Mouse (Mus musculus) liver, embryonic 16.5 days (tissue): ENCODE results near the gene Acad10. TPM values are rescaled to one million over a fixed set of nuclear protein-coding genes. Genes with fewer than 3 reads are reported as not detected.
A peak's percentile ranks its signal among the peaks of the same experiment; 100 is the strongest.
"Not testable (repeated sequence)": the region's sequence is repeated elsewhere in the genome, so short reads cannot be mapped to it uniquely, and the experiment has no call there.

Experiments
- ATAC-seq: fragments of 200-750 bp; cut with Nextera tagmentation; 2 replicates; pipeline ENCODE4 v1.8.0; 2017; ENCODE audit warnings: low read depth, mild to moderate bottlenecking, moderate number of reproducible peaks, moderate library complexity
- H3K27ac ChIP-seq: fragments of 300-500 bp; sonication (generic); 2 replicates; pipeline ENCODE4 v1.5.1; 2014; ENCODE audit warnings: mild to moderate bottlenecking, low read length
- H3K27me3 ChIP-seq: fragments of 300-500 bp; sonication (generic); 2 replicates; pipeline ENCODE4 v1.6.1; 2014; ENCODE audit warnings: low read depth, low read length, mixed read lengths; ENCODE audit not compliant: control insufficient read depth, insufficient read depth
- H3K36me3 ChIP-seq: fragments of 300-500 bp; sonication (generic); 2 replicates; pipeline ENCODE4 v1.6.1; 2014; ENCODE audit warnings: mild to moderate bottlenecking; ENCODE audit not compliant: control insufficient read depth, insufficient read depth
- H3K4me1 ChIP-seq: fragments of 300-500 bp; sonication (generic); 2 replicates; pipeline ENCODE4 v1.6.1; 2014; ENCODE audit warnings: low read depth, low read length, mixed read lengths; ENCODE audit not compliant: control insufficient read depth
- H3K4me2 ChIP-seq: fragments of 300-500 bp; sonication (generic); 2 replicates; pipeline ENCODE4 v1.6.1; 2014; ENCODE audit warnings: low read depth, low read length, mixed read lengths
- H3K4me3 ChIP-seq: fragments of 300-500 bp; sonication (generic); 2 replicates; pipeline ENCODE4 v1.5.1; 2014; ENCODE audit warnings: low read depth, mild to moderate bottlenecking, low read length
- H3K9ac ChIP-seq: fragments of 300-500 bp; sonication (generic); 2 replicates; pipeline ENCODE4 v1.6.1; 2014; ENCODE audit warnings: low read depth, low read length
- H3K9me3 ChIP-seq: fragments of 300-500 bp; sonication (generic); replicated peaks from 2 replicates; pipeline ENCODE4 v1.6.1; 2016; ENCODE audit warnings: low read length; ENCODE audit not compliant: control insufficient read depth
- WGBS: fragments of 180-500 bp; shearing (Covaris S2); extraction: QIAGEN DNeasy Blood & Tissue Kit; methylation state at CpG from one replicate; pipeline ENCODE4 v1.1.7; 2014; ENCODE audit not compliant: insufficient replicate concordance; 5-methylcytosine and 5-hydroxymethylcytosine counted together
- polyA plus RNA-seq: library from polyadenylated mRNA; unstranded; fragments of >200 nt; fragmentation: Nextera tagmentation; extraction: Ambion mirVana; gene quantifications from 2 replicates; pipeline ENCODE4 v1.2.1, GENCODE M21; 2015

Gene Acad10
- polyA plus RNA-seq, 1 experiment from 2014 or later: 5.5 TPM

- WGBS: 54% methylated on average over 7 of the region's 8 CpGs
- not testable (repeated sequence) for H3K27me3 ChIP-seq, ATAC-seq
Observed at GRCm38 (mm10) chr5:121609556-121610135, 50.7 kb downstream of the Acad10 start.

GRCm38 (mm10) chr5:121606151-121606550 lies 54.2 kb downstream of the Acad10 start:
- Histone ChIP-seq H3K9me3 (no peaks in the 10 kb centered on the region), H3K27me3 (no peaks in the 10 kb centered on the region), H3K36me3 (no peaks in the 10 kb centered on the region), H3K4me2 (no peak overlapping the region), H3K4me1 (peaks cover 2% of the 10 kb centered on the region; the same call in 1 of the 2 replicates), H3K4me3 (no peak overlapping the region), H3K27ac (no peak overlapping the region), H3K9ac (no peak overlapping the region)
- no peak for ATAC-seq
- whole genome bisulfite sequencing: 0% methylated on average over 2 of the region's 2 CpGs

More at GRCm38 (mm10) chr5:121609556-121610135, 50.7 kb downstream of the Acad10 start:
- not testable (repeated sequence) for H3K4me1 ChIP-seq, H3K4me3 ChIP-seq, H3K27ac ChIP-seq, H3K9me3 ChIP-seq, H3K9ac ChIP-seq, H3K4me2 ChIP-seq, H3K36me3 ChIP-seq

GRCm38 (mm10) chr5:121603815-121604214 lies 56.5 kb downstream of the Acad10 start:
- H3K4me2 ChIP-seq, H3K27ac ChIP-seq, H3K9me3 ChIP-seq, H3K27me3 ChIP-seq, H3K36me3 ChIP-seq, H3K4me1 ChIP-seq, H3K9ac ChIP-seq, H3K4me3 ChIP-seq, ATAC-seq: not testable (repeated sequence)
- 80% methylated on average over 1 of the region's 1 CpGs for WGBS

GRCm38 (mm10) chr5:121601547-121602299 lies 58.6 kb downstream of the Acad10 start:
- Histone ChIP-seq H3K36me3 (no peaks in the 10 kb centered on the region), H3K27me3 (no peaks in the 10 kb centered on the region), H3K4me1 (peaks cover 2% of the 10 kb centered on the region; the same call in 1 of the 2 replicates), H3K4me2 (no peak overlapping the region), H3K27ac (no peak overlapping the region), H3K9me3 (no peaks in the 10 kb centered on the region), H3K4me3 (no peak overlapping the region), H3K9ac (no peak overlapping the region)
- peak; percentile 57; the same call in 1 of the 2 replicates for ATAC-seq
- WGBS: 33% methylated on average over 9 of the region's 9 CpGs

- Histone ChIP-seq H3K4me1 (peaks cover 19% of the 10 kb centered on the region), H3K27me3 (no peaks in the 10 kb centered on the region), H3K27ac (no peak overlapping the region), H3K4me3 (no peak overlapping the region), H3K9ac (no peak overlapping the region), H3K4me2 (no peak overlapping the region), H3K36me3 (no peaks in the 10 kb centered on the region), H3K9me3 (no peaks in the 10 kb centered on the region)
- WGBS: 72% methylated on average over 13 of the region's 13 CpGs
- ATAC-seq: no peak
Observed at GRCm38 (mm10) chr5:121598871-121599610, 61.3 kb downstream of the Acad10 start.

- Histone ChIP-seq H3K4me3 (no peak overlapping the region), H3K4me1 (peaks cover 26% of the 10 kb centered on the region), H3K9ac (no peak overlapping the region), H3K4me2 (no peak overlapping the region), H3K27ac (no peak overlapping the region), H3K9me3 (no peaks in the 10 kb centered on the region), H3K27me3 (no peaks in the 10 kb centered on the region), H3K36me3 (no peaks in the 10 kb centered on the region)
- WGBS: 51% methylated on average over 7 of the region's 7 CpGs
- no peak for ATAC-seq
Observed at GRCm38 (mm10) chr5:121597991-121598537, 62.2 kb downstream of the Acad10 start.

GRCm38 (mm10) chr5:121597332-121597731 lies 63.0 kb downstream of the Acad10 start:
- WGBS: 33% methylated on average over 4 of the region's 4 CpGs
- H3K4me3 ChIP-seq: no peak overlapping the region
- H3K27me3 ChIP-seq: no peaks in the 10 kb centered on the region
- peaks cover 33% of the 10 kb centered on the region for H3K4me1 ChIP-seq
- ATAC-seq: no peak
- H3K9me3 ChIP-seq: no peaks in the 10 kb centered on the region
- no peak overlapping the region for H3K4me2 ChIP-seq
- H3K36me3 ChIP-seq: no peaks in the 10 kb centered on the region
- no peak overlapping the region for H3K27ac ChIP-seq
- H3K9ac ChIP-seq: no peak overlapping the region

GRCm38 (mm10) chr5:121596226-121596625 lies 64.1 kb downstream of the Acad10 start:
- peaks cover 37% of the 10 kb centered on the region for H3K4me1 ChIP-seq
- no peaks in the 10 kb centered on the region for H3K27me3 ChIP-seq
- H3K4me2 ChIP-seq: no peak overlapping the region
- no peak overlapping the region for H3K4me3 ChIP-seq
- 30% methylated on average over 6 of the region's 6 CpGs for WGBS
- no peak overlapping the region for H3K27ac ChIP-seq
- H3K9ac ChIP-seq: no peak overlapping the region
- no peaks in the 10 kb centered on the region for H3K36me3 ChIP-seq
- ATAC-seq: no peak
- no peaks in the 10 kb centered on the region for H3K9me3 ChIP-seq
